Mouse (Mus musculus): ENCODE data around the gene Bmx. TPM values are rescaled to one million over a fixed set of nuclear protein-coding genes. Genes with fewer than 3 reads are reported as not detected.
A peak's percentile ranks its signal among the peaks of the same experiment; 100 is the strongest.

Bmx gene
- polyA plus RNA-seq, 1 experiment from 2014 or later = 0.44 TPM

GRCm38 (mm10) chrX:164246722-164247121 is 11.3 kb downstream of the Bmx start:
- Histone ChIP-seq H3K36me3 (replicated peaks) (no peaks in the 10 kb centered on the region), H3K27ac (no peak overlapping the region), H3K9me3 (no peaks in the 10 kb centered on the region), H3K9ac (no peak overlapping the region), H3K4me2 (no peak overlapping the region), H3K27me3 (replicated peaks) (peaks cover 6% of the 10 kb centered on the region; the same call in 1 of the 2 replicates), H3K4me1 (no peaks in the 10 kb centered on the region), H3K4me3 (no peak overlapping the region)
- ATAC-seq (replicated peaks) = no peak
- 60% methylated on average over 2 of the region's 2 CpGs for WGBS

GRCm38 (mm10) chrX:164245714-164246113 is 12.3 kb downstream of the Bmx start:
- no peaks in the 10 kb centered on the region for H3K9me3 ChIP-seq
- peaks cover 6% of the 10 kb centered on the region; the same call in 1 of the 2 replicates for H3K27me3 ChIP-seq (replicated peaks)
- H3K4me1 ChIP-seq = no peaks in the 10 kb centered on the region
- ATAC-seq (replicated peaks) = no peak; the same call in 1 of the 2 replicates
- no peaks in the 10 kb centered on the region for H3K36me3 ChIP-seq (replicated peaks)
- 27% methylated on average over 5 of the region's 5 CpGs for WGBS
- no peak overlapping the region for H3K4me3 ChIP-seq
- no peak overlapping the region for H3K9ac ChIP-seq
- no peak overlapping the region for H3K4me2 ChIP-seq
- H3K27ac ChIP-seq = no peak overlapping the region

- Histone ChIP-seq H3K4me1 (no peaks in the 10 kb centered on the region), H3K36me3 (replicated peaks) (no peaks in the 10 kb centered on the region), H3K27me3 (replicated peaks) (no peaks in the 10 kb centered on the region), H3K4me2 (no peak overlapping the region), H3K9ac (no peak overlapping the region), H3K27ac (no peak overlapping the region), H3K9me3 (no peaks in the 10 kb centered on the region), H3K4me3 (no peak overlapping the region)
- no peak for ATAC-seq (replicated peaks)
- WGBS = 65% methylated on average over 8 of the region's 8 CpGs
These were observed 24.6 kb downstream of the Bmx start for GRCm38 (mm10) chrX:164233380-164233779.

GRCm38 (mm10) chrX:164221989-164222388 is 36.0 kb downstream of the Bmx start:
- Histone ChIP-seq H3K27me3 (replicated peaks) (no peaks in the 10 kb centered on the region; the same call in 1 of the 2 replicates), H3K4me1 (no peaks in the 10 kb centered on the region), H3K9me3 (no peaks in the 10 kb centered on the region), H3K4me3 (no peak overlapping the region), H3K4me2 (no peak overlapping the region), H3K9ac (no peak overlapping the region), H3K36me3 (replicated peaks) (no peaks in the 10 kb centered on the region), H3K27ac (no peak overlapping the region)
- no peak for ATAC-seq (replicated peaks)
- WGBS = 64% methylated on average over 2 of the region's 2 CpGs

GRCm38 (mm10) chrX:164200547-164200946 is 57.4 kb downstream of the Bmx start:
- no peak overlapping the region for H3K27ac ChIP-seq
- H3K9me3 ChIP-seq = no peaks in the 10 kb centered on the region
- WGBS = 81% methylated on average over 5 of the region's 5 CpGs
- H3K36me3 ChIP-seq (replicated peaks) = no peaks in the 10 kb centered on the region
- H3K4me2 ChIP-seq = no peak overlapping the region
- no peaks in the 10 kb centered on the region for H3K4me1 ChIP-seq
- no peak overlapping the region for H3K4me3 ChIP-seq
- no peak overlapping the region for H3K9ac ChIP-seq
- ATAC-seq (replicated peaks) = no peak
- H3K27me3 ChIP-seq (replicated peaks) = no peaks in the 10 kb centered on the region

GRCm38 (mm10) chrX:164197679-164198078 is 60.3 kb downstream of the Bmx start:
- H3K4me1 ChIP-seq = no peaks in the 10 kb centered on the region
- WGBS = 95% methylated on average over 2 of the region's 2 CpGs
- no peak for ATAC-seq (replicated peaks)
- no peak overlapping the region for H3K4me3 ChIP-seq
- no peak overlapping the region for H3K4me2 ChIP-seq
- no peak overlapping the region for H3K9ac ChIP-seq
- H3K9me3 ChIP-seq = no peaks in the 10 kb centered on the region
- H3K36me3 ChIP-seq (replicated peaks) = no peaks in the 10 kb centered on the region
- H3K27ac ChIP-seq = no peak overlapping the region
- H3K27me3 ChIP-seq (replicated peaks) = no peaks in the 10 kb centered on the region

- ATAC-seq (replicated peaks) = no peak
- H3K4me3 ChIP-seq = no peak overlapping the region
- H3K9me3 ChIP-seq = no peaks in the 10 kb centered on the region
- H3K27ac ChIP-seq = no peak overlapping the region
- H3K36me3 ChIP-seq (replicated peaks) = no peaks in the 10 kb centered on the region
- no peaks in the 10 kb centered on the region for H3K27me3 ChIP-seq (replicated peaks)
- no peak overlapping the region for H3K9ac ChIP-seq
- no peaks in the 10 kb centered on the region for H3K4me1 ChIP-seq
- H3K4me2 ChIP-seq = no peak overlapping the region
These were observed 68.1 kb downstream of the Bmx start for GRCm38 (mm10) chrX:164189880-164190279.

- Histone ChIP-seq H3K9ac (no peak overlapping the region), H3K4me3 (no peak overlapping the region), H3K36me3 (replicated peaks) (no peaks in the 10 kb centered on the region), H3K4me2 (no peak overlapping the region), H3K27me3 (replicated peaks) (peaks cover 6% of the 10 kb centered on the region), H3K4me1 (no peaks in the 10 kb centered on the region), H3K27ac (no peak overlapping the region), H3K9me3 (no peaks in the 10 kb centered on the region)
- WGBS = 39% methylated on average over 3 of the region's 3 CpGs
- ATAC-seq (replicated peaks) = no peak
These were observed 74.1 kb downstream of the Bmx start for GRCm38 (mm10) chrX:164183844-164184243.

- Histone ChIP-seq H3K27ac (no peak overlapping the region), H3K36me3 (replicated peaks) (no peaks in the 10 kb centered on the region), H3K27me3 (replicated peaks) (peaks cover 8% of the 10 kb centered on the region), H3K4me3 (no peak overlapping the region), H3K4me1 (no peaks in the 10 kb centered on the region), H3K4me2 (no peak overlapping the region), H3K9me3 (no peaks in the 10 kb centered on the region), H3K9ac (no peak overlapping the region)
- WGBS = 12% methylated on average over 3 of the region's 3 CpGs
- peak; percentile 67; the same call in 1 of the 2 replicates for ATAC-seq (replicated peaks)
These were observed 78.2 kb downstream of the Bmx start for GRCm38 (mm10) chrX:164179746-164180145.

- Histone ChIP-seq H3K4me3 (no peak overlapping the region), H3K9me3 (no peaks in the 10 kb centered on the region), H3K27me3 (replicated peaks) (peaks cover 10% of the 10 kb centered on the region), H3K4me1 (no peaks in the 10 kb centered on the region), H3K27ac (no peak overlapping the region), H3K4me2 (no peak overlapping the region), H3K36me3 (replicated peaks) (no peaks in the 10 kb centered on the region), H3K9ac (no peak overlapping the region)
- ATAC-seq (replicated peaks) = no peak
- 81% methylated on average over 2 of the region's 2 CpGs for WGBS
These were observed 79.1 kb downstream of the Bmx start for GRCm38 (mm10) chrX:164178856-164179255.

- Histone ChIP-seq H3K4me3 (no peak overlapping the region), H3K36me3 (replicated peaks) (no peaks in the 10 kb centered on the region), H3K27ac (no peak overlapping the region), H3K27me3 (replicated peaks) (peaks cover 9% of the 10 kb centered on the region), H3K4me1 (no peaks in the 10 kb centered on the region), H3K4me2 (no peak overlapping the region), H3K9me3 (no peaks in the 10 kb centered on the region), H3K9ac (no peak overlapping the region)
- WGBS = 73% methylated on average over 2 of the region's 2 CpGs
- ATAC-seq (replicated peaks) = no peak
These were observed 82.2 kb downstream of the Bmx start for GRCm38 (mm10) chrX:164175780-164176179.

- no peak overlapping the region for H3K4me3 ChIP-seq
- peaks cover 9% of the 10 kb centered on the region for H3K27me3 ChIP-seq (replicated peaks)
- 84% methylated on average over 1 of the region's 1 CpGs for WGBS
- no peaks in the 10 kb centered on the region for H3K4me1 ChIP-seq
- no peaks in the 10 kb centered on the region for H3K36me3 ChIP-seq (replicated peaks)
- no peak overlapping the region for H3K4me2 ChIP-seq
- no peak overlapping the region for H3K9ac ChIP-seq
- H3K9me3 ChIP-seq = no peaks in the 10 kb centered on the region
- H3K27ac ChIP-seq = no peak overlapping the region
- no peak for ATAC-seq (replicated peaks)
These were observed 82.7 kb downstream of the Bmx start for GRCm38 (mm10) chrX:164175311-164175710.

GRCm38 (mm10) chrX:164173880-164174279 is 84.1 kb downstream of the Bmx start:
- no peaks in the 10 kb centered on the region for H3K9me3 ChIP-seq
- no peak overlapping the region for H3K4me3 ChIP-seq
- 94% methylated on average over 4 of the region's 4 CpGs for WGBS
- no peak for ATAC-seq (replicated peaks)
- no peaks in the 10 kb centered on the region for H3K36me3 ChIP-seq (replicated peaks)
- H3K27me3 ChIP-seq (replicated peaks) = peaks cover 9% of the 10 kb centered on the region
- no peak overlapping the region for H3K4me2 ChIP-seq
- H3K4me1 ChIP-seq = no peaks in the 10 kb centered on the region
- no peak overlapping the region for H3K27ac ChIP-seq
- no peak overlapping the region for H3K9ac ChIP-seq
